Mouse (Mus musculus) brain, adult 2 months (tissue): Measurements from ENCODE around the gene Trem2.
"Not testable (repeated sequence)": the region's sequence is repeated elsewhere in the genome, so short reads cannot be mapped to it uniquely, and the experiment has no call there.

Experiments used
- DNase-seq: peaks from one replicate; pipeline ENCODE4 v3.0.0; 2011; ENCODE audit warnings: low read depth, low spot score

Gene Trem2

GRCm38 (mm10) chr17:48346231-48346630 lies at the start of gene Trem2:
Gene Trem2, plus strand, starts transcription at chr17:48346401.
- peak; percentile 63 for DNase-seq

DNA sequence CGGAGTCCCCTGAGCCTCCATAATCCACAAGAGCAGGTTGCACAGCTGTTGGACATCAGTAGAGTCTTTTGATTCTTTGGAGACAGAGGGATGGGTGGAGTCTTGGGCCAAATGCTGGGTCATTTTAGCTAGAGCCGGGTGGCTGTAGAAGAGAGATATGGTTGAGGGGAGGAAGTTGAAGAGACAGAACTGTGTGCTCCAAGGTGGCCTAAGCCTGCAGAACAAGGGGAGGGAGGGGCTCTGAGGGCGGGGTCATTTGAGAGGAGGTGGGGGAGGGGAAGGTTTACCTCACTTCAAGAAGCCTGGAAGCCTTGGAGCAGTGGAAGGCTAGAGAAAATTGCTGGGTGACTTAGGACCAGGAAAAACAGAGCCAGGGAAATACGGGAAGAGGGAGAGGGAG lies 47.0 kb upstream of the Trem2 start, which contains the start of gene Treml2:
Treml2 (plus strand) TSS at position 296 of the 400 bp plus-strand sequence.
- no peak for DNase-seq

DNA sequence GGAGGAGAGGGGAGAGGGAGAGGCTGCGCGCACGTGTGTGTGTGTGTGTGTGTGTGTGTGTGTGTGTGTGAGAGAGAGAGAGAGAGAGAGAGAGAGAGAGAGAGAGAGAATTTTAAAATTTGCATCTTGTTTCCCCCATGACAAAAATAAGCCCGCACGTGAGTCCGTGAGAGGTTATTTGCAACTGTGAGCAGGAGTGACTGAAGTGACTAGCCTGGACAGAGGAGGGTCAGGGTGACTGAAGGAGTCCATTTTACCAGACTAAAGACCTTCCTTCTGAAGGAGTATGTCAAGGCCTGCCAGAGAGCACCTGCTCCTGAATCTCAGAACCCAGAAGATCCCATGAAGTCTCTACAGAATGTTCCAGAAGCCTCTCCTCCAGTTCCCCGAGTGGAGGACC lies 46.4 kb upstream of the Trem2 start:
- no peak for DNase-seq

GRCm38 (mm10) chr17:48300199-48300598 lies 46.0 kb upstream of the Trem2 start:
- DNase-seq: no peak

GRCm38 (mm10) chr17:48300861-48301260 lies 45.3 kb upstream of the Trem2 start:
- DNase-seq: no peak

DNA sequence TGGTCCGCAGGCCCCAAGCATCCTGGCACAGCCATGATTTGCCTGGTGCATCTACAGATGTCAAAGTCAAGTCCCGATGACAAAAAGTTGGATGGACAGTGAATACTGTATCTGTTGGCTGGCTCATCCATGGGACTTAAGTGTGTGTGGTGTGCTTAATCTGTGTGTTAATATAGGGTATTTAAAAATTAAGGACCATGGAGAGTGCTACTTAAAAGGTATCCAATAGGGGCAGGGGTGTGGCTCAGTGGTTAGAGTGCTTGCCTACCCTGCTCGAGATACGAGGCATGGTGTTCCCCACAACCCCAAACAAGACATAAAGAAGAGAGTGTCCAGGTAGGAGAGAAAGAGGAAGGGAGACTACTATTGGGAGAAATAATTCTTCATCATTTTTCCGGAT lies 44.4 kb upstream of the Trem2 start:
- DNase-seq: no peak

GRCm38 (mm10) chr17:48312124-48312523 lies 34.1 kb upstream of the Trem2 start:
- no peak for DNase-seq

DNA sequence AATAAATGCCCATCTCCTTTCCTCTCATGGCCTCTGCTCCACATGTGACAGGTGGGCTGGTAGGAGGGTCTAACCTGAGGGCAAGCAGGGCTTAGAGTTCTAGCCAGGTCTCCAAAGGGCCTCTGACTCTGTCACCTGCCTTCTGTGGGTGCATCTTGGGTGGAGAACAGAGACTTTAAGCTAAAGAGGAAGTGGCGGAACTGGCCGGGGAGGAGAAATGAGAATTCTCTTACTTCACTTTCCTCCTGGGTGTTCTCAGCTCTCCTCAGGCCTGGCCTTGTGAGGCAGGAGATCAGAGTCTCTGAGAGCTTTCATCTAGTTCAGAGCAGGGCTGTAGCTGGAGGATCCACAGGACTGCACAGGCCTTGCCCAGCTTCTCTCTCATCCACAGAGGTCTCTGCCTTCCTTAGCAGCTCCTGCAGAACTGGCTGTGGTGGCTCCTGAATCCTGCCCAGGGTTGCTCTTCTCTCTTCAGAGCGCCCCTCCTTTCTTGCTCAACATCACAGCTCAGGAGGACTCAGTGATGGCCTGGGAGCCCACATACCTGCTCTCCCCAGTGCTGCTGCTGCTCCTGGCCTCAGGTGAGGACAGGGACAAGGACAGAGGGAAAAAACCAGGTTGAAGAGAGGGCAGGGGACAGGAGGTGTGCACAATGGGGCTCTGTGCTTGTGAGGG lies 30.2 kb upstream of the Trem2 start, which contains the start of gene B430306N03Rik:
B430306N03Rik (plus strand) TSS at position 237 of the 675 bp plus-strand sequence.
- DNase-seq: not testable (repeated sequence)

GRCm38 (mm10) chr17:48318686-48319085 lies 27.5 kb upstream of the Trem2 start:
- no peak for DNase-seq

GRCm38 (mm10) chr17:48321279-48321678 lies 24.9 kb upstream of the Trem2 start:
- DNase-seq: no peak

- no peak for DNase-seq
Measured at GRCm38 (mm10) chr17:48323236-48323635, 23.0 kb upstream of the Trem2 start.

DNA sequence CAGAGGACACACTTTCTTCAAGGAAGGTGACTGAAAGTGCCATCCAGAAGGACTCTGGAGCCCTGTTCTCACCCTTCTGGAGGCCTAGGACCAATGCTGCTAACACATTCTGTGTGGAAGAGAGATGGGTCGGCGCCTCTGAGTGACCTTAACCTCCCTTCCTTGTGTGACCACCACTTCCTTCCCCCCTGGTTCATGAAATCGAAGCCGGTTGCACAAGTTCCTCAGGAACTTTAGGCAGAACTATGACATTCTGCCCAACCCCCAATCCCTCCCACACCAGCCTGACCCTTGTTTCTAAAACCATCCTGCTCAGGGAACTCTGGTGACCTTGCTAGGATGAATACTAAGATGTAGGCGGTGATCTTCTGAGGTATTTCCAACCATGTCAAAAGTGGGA lies 21.9 kb upstream of the Trem2 start:
- peak; percentile 24 for DNase-seq

DNA sequence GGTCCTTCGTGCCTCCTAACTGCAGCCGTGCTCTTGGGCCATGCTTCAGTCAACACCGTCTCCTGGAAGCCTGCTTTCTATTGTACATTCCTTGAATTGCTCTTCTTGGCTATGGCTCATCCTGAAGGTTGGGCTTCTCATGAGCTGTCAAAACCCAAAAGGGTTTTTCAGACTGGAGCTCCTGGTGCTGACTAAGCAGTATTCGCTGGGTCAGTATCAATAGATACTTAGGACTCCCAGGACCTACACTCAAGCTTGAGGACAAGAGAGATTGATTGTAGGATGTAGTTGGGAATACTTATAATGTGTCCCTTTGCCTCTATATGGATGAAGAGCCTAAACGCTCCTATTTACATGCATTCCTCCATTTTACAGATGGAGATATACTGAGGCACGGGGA lies 21.1 kb upstream of the Trem2 start:
- DNase-seq: no peak

DNA sequence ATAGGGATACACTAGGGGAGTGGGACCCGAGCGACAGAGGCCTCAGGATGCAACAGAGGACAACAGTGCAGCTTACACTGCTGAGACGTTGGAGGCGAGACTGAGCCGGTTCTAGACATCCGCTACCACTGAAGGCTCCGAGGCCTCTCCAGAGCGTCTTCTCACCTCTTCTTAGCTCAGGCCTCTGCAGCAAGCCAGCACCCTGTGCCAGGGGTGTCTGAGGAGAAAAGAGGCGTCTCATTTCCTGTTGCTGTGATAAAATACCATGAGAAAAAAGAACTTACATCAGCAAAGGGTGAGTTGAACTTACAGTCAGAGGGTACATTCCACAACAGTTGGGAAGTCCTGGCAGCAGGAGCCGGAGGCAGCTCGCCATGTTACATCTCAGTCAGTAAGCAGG lies 20.6 kb upstream of the Trem2 start:
- DNase-seq: peak; percentile 13

- peak; percentile 94 for DNase-seq
Measured at GRCm38 (mm10) chr17:48326656-48327055, 19.5 kb upstream of the Trem2 start.

DNA sequence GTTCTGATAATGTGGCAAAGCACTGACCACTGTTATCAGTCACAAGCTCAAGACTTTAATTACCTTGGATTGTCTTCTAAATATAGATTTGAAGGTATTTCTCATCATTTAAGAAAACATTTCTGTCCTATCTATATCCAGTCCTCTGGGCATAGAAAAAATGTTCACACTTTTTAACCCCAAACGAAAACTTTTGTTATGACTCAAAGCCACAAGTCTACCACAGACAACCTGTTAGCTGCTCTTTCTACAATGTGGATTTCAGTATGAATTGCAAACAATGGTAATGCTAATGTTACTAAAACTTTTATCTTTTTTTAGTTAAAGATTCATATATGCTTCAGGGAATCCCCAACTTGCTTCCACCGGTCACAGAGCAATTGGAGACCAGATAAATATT lies 13.7 kb upstream of the Trem2 start:
- DNase-seq: no peak

GRCm38 (mm10) chr17:48334186-48334585 lies 12.0 kb upstream of the Trem2 start:
- peak; percentile 45 for DNase-seq

GRCm38 (mm10) chr17:48336857-48337256 lies 9.3 kb upstream of the Trem2 start:
- peak; percentile 82 for DNase-seq

DNA sequence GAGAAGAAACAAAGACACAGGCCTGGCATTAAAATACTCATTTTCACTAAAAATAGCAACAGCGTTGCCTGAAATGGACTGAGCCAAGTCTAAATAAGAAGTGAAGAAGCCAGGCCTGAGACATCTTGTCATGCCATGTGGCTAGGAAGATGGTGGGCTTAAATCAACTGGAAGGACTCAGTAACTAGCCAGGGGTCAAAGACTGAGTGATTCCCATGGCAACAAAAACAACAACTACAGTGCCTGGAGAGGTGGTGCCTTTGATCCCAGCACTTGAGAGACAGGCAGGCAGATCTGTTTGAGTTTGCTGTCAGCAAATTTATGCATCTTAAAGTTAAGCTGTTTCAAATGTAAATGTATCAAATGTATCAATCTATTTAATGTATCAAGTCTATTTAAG lies 5.9 kb upstream of the Trem2 start:
- no peak for DNase-seq

DNA sequence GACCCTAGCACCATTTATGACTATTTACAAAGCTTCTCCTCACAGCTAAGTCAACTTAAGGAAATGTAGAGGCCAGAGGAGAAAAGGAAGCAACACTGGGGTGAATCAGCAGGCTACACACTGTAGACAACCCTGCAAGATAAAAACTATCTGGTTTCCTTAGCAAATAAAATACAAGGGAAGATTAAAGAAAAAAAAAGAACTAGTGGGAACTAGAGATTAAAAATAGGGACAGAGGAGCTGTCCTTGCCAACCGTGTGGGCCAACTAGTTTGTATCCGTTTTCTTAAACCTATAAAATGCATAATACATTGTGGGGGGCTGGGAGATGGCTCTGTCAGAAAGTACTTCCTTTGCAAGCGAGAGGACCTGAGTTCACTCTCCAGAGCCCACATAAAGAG lies 4.3 kb upstream of the Trem2 start:
- peak; percentile 40 for DNase-seq

DNA sequence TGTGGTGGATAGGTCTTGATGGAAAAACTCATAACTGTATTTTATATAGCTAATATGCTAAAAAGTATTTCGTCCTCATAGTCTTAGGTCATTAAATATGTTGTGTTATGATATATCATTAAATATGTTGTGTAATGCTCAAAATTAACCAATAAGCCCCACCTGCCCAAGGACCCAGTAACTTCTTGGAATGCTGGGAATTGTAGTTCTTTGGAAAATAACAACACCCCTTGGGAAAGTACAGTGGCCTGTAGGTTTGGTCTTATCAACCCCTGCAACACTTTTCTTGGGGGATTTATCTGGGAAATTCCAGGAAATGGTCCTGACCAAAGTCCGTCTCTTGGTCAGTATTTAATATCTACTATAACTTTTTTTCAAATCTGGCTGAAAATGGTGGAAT lies 3.1 kb upstream of the Trem2 start:
- no peak for DNase-seq

- DNase-seq: no peak
Measured at GRCm38 (mm10) chr17:48345824-48346223, 377 bp upstream of the Trem2 start.

- DNase-seq: peak; percentile 34
Measured at GRCm38 (mm10) chr17:48346834-48347233, 633 bp downstream of the Trem2 start.

DNA sequence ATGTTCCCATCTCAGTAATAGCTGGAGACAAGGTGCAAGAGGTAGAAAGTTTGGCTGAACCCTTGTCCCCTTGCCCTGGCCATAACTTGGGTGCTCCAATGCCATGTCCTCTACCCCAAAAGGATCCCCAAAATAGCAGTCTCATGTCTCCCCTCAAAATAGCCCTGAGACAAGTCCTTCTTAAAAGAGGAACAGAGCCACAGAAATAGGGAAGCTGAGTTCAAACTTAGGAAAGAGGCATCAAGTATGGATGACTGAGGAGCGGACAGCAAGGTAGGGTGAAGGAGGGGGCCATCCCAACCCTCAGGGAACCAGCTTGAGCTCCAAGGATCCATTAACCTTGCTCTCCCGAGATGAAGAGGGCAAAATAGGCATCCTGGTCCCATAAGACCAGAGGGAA lies 1.1 kb downstream of the Trem2 start:
- DNase-seq: peak; percentile 21
